Mouse (Mus musculus): ENCODE measurements around the gene Atrnl1. TPM values are rescaled to one million over a fixed set of nuclear protein-coding genes. Genes with fewer than 3 reads are reported as not detected.

The Atrnl1 gene
- polyA plus RNA-seq, 1 experiment, result 5.6 TPM

GRCm38 (mm10) chr19:57936865-57937264, 326.0 kb downstream of the Atrnl1 start:
- 95% methylated on average over 3 of the region's 3 CpGs for WGBS

DNA sequence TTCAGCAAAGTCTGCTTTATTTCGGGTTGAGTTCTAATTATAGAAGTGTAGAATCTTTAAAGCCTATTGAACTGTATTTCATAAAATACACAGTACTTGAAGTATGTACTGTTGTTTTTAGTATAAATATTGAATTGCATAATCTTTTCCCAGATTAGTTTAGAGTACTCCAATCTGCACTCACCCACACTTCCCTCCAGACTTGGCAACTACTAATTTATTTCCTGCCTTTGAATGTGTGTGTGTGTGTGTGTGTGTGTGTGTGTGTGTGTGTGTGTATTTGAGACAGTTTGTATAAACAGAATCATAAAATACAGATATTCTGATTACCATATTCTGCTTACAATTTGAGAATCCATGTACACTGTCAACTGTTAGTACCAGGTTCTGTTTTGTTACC, 328.3 kb downstream of the Atrnl1 start:
- H3K27ac ChIP-seq (ENCODE audit: insufficient read depth, low read length), result no peak overlapping the region
- no peaks in the 10 kb centered on the region for H3K36me3 ChIP-seq (ENCODE audit: control insufficient read depth, insufficient read depth, low read length)
- WGBS, result 74% methylated on average over 1 of the region's 1 CpGs
- no peak for DNase-seq (ENCODE audit: low read depth in 1 of 2, low spot score in 2 of 2)
- H3K4me3 ChIP-seq (ENCODE audit: extremely low read depth, insufficient read depth, insufficient read length), result no peak overlapping the region
- H3K27me3 ChIP-seq (ENCODE audit: control insufficient read depth, insufficient read depth, low read length), result no peaks in the 10 kb centered on the region
- no peaks in the 10 kb centered on the region for H3K4me1 ChIP-seq (ENCODE audit: control insufficient read depth, insufficient read depth, insufficient read length)
- no peak for TF ChIP-seq POLR2A (IDR thresholded peaks at IDR 0.05; ENCODE audit: low read depth, low read length)
- TF ChIP-seq CTCF (IDR thresholded peaks at IDR 0.05; ENCODE audit: extremely low read depth, insufficient read depth, insufficient read length, insufficient replicate concordance), result no peak

More at GRCm38 (mm10) chr19:57936865-57937264, 326.0 kb downstream of the Atrnl1 start:
- no peaks in the 10 kb centered on the region for H3K36me3 ChIP-seq (ENCODE audit: control insufficient read depth, insufficient read depth, low read length)
- DNase-seq (ENCODE audit: low read depth in 1 of 2, low spot score in 2 of 2), result no peak
- TF ChIP-seq POLR2A (IDR thresholded peaks at IDR 0.05; ENCODE audit: low read depth, low read length) (no peak), CTCF (IDR thresholded peaks at IDR 0.05; ENCODE audit: extremely low read depth, insufficient read depth, insufficient read length, insufficient replicate concordance) (no peak)
- no peak overlapping the region for H3K27ac ChIP-seq (ENCODE audit: insufficient read depth, low read length)
- H3K27me3 ChIP-seq (ENCODE audit: control insufficient read depth, insufficient read depth, low read length), result no peaks in the 10 kb centered on the region
- H3K4me1 ChIP-seq (ENCODE audit: control insufficient read depth, insufficient read depth, insufficient read length), result no peaks in the 10 kb centered on the region
- no peak overlapping the region for H3K4me3 ChIP-seq (ENCODE audit: extremely low read depth, insufficient read depth, insufficient read length)

- no peaks in the 10 kb centered on the region for H3K27me3 ChIP-seq (ENCODE audit: control insufficient read depth, insufficient read depth, low read length)
- H3K4me3 ChIP-seq (ENCODE audit: extremely low read depth, insufficient read depth, insufficient read length), result no peak overlapping the region
- no peaks in the 10 kb centered on the region for H3K4me1 ChIP-seq (ENCODE audit: control insufficient read depth, insufficient read depth, insufficient read length)
- no peak for DNase-seq (ENCODE audit: low read depth in 1 of 2, low spot score in 2 of 2)
- H3K27ac ChIP-seq (ENCODE audit: insufficient read depth, low read length), result no peak overlapping the region
- no peaks in the 10 kb centered on the region for H3K36me3 ChIP-seq (ENCODE audit: control insufficient read depth, insufficient read depth, low read length)
- TF ChIP-seq CTCF (IDR thresholded peaks at IDR 0.05; ENCODE audit: extremely low read depth, insufficient read depth, insufficient read length, insufficient replicate concordance) (no peak), POLR2A (IDR thresholded peaks at IDR 0.05; ENCODE audit: low read depth, low read length) (no peak)
- WGBS, result 90% methylated on average over 8 of the region's 8 CpGs
These were observed 330.7 kb downstream of the Atrnl1 start for GRCm38 (mm10) chr19:57941529-57941928.

- no peaks in the 10 kb centered on the region for H3K36me3 ChIP-seq (ENCODE audit: control insufficient read depth, insufficient read depth, low read length)
- no peaks in the 10 kb centered on the region for H3K4me1 ChIP-seq (ENCODE audit: control insufficient read depth, insufficient read depth, insufficient read length)
- no peak overlapping the region for H3K27ac ChIP-seq (ENCODE audit: insufficient read depth, low read length)
- TF ChIP-seq POLR2A (IDR thresholded peaks at IDR 0.05; ENCODE audit: low read depth, low read length) (no peak), CTCF (IDR thresholded peaks at IDR 0.05; ENCODE audit: extremely low read depth, insufficient read depth, insufficient read length, insufficient replicate concordance) (no peak)
- no peaks in the 10 kb centered on the region for H3K27me3 ChIP-seq (ENCODE audit: control insufficient read depth, insufficient read depth, low read length)
- H3K4me3 ChIP-seq (ENCODE audit: extremely low read depth, insufficient read depth, insufficient read length), result no peak overlapping the region
- 92% methylated on average over 14 of the region's 14 CpGs for WGBS
- DNase-seq (ENCODE audit: low read depth in 1 of 2, low spot score in 2 of 2), result no peak
These were observed 331.4 kb downstream of the Atrnl1 start for GRCm38 (mm10) chr19:57942281-57942680.

DNA sequence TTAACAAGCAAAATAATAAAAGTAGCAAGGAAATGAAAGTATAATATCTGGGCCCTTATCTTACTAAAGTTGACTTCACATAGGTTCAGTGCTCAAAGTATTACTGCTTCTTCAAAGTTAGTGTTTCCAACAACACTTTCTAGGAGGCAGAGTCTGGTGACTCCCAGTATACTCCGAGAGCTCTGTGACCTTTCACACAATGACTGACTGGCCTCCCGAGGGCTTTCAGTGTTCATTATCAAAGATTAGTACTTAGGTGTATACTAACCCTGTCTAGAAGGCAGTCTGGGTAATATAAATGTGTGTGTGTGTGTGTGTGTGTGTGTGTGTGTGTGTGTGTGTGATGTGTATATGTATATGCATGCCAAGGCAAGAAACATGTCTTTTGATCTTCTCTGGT, 332.5 kb downstream of the Atrnl1 start:
- no peak overlapping the region for H3K4me3 ChIP-seq (ENCODE audit: extremely low read depth, insufficient read depth, insufficient read length)
- H3K36me3 ChIP-seq (ENCODE audit: control insufficient read depth, insufficient read depth, low read length), result no peaks in the 10 kb centered on the region

DNA sequence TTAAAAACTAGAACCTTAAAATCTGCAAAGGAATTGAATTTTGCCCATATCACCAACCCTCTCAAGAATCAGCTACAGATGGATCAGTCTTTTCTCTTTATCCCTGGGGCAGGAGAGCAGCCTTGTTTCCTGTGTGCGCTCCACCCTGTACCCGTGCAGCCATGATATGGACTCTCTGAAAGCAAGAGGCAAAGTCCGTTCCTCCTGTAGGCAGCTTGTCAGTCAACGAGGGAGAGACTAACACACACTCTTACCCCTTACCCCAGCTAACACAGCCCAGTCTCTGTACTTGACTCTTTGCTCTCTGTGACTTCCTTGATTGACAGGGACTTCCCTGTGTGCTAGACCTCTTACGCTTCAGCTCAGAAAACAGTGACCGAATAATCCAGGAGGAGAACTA, 333.8 kb downstream of the Atrnl1 start:
- Histone ChIP-seq H3K36me3 (ENCODE audit: control insufficient read depth, insufficient read depth, low read length) (no peaks in the 10 kb centered on the region), H3K27me3 (ENCODE audit: control insufficient read depth, insufficient read depth, low read length) (no peaks in the 10 kb centered on the region), H3K27ac (ENCODE audit: insufficient read depth, low read length) (no peak overlapping the region), H3K4me3 (ENCODE audit: extremely low read depth, insufficient read depth, insufficient read length) (no peak overlapping the region), H3K4me1 (ENCODE audit: control insufficient read depth, insufficient read depth, insufficient read length) (no peaks in the 10 kb centered on the region)
- DNase-seq (ENCODE audit: low read depth in 1 of 2, low spot score in 2 of 2), result no peak
- WGBS, result 91% methylated on average over 6 of the region's 6 CpGs
- no peak for TF ChIP-seq POLR2A (IDR thresholded peaks at IDR 0.05; ENCODE audit: low read depth, low read length)
- no peak for TF ChIP-seq CTCF (IDR thresholded peaks at IDR 0.05; ENCODE audit: extremely low read depth, insufficient read depth, insufficient read length, insufficient replicate concordance)

More for the DNA sequence above, 332.5 kb downstream of the Atrnl1 start:
- Histone ChIP-seq H3K4me1 (ENCODE audit: control insufficient read depth, insufficient read depth, insufficient read length) (no peaks in the 10 kb centered on the region), H3K27me3 (ENCODE audit: control insufficient read depth, insufficient read depth, low read length) (no peaks in the 10 kb centered on the region), H3K27ac (ENCODE audit: insufficient read depth, low read length) (no peak overlapping the region)
- WGBS, result 84% methylated on average over 2 of the region's 2 CpGs
- TF ChIP-seq POLR2A (IDR thresholded peaks at IDR 0.05; ENCODE audit: low read depth, low read length), result no peak
- DNase-seq (ENCODE audit: low read depth in 1 of 2, low spot score in 2 of 2), result no peak

GRCm38 (mm10) chr19:57945626-57946250, 334.9 kb downstream of the Atrnl1 start:
- H3K27ac ChIP-seq (ENCODE audit: insufficient read depth, low read length), result no peak overlapping the region
- H3K27me3 ChIP-seq (ENCODE audit: control insufficient read depth, insufficient read depth, low read length), result no peaks in the 10 kb centered on the region
- no peaks in the 10 kb centered on the region for H3K36me3 ChIP-seq (ENCODE audit: control insufficient read depth, insufficient read depth, low read length)
- 85% methylated on average over 4 of the region's 4 CpGs for WGBS
- no peak overlapping the region for H3K4me3 ChIP-seq (ENCODE audit: extremely low read depth, insufficient read depth, insufficient read length)
- no peak for DNase-seq (ENCODE audit: low read depth in 1 of 2, low spot score in 2 of 2)
- TF ChIP-seq CTCF (IDR thresholded peaks at IDR 0.05; ENCODE audit: extremely low read depth, insufficient read depth, insufficient read length, insufficient replicate concordance) (no peak), POLR2A (IDR thresholded peaks at IDR 0.05; ENCODE audit: low read depth, low read length) (no peak)
- H3K4me1 ChIP-seq (ENCODE audit: control insufficient read depth, insufficient read depth, insufficient read length), result no peaks in the 10 kb centered on the region
